Mouse (Mus musculus) CH12.LX (cell line): Measurements from ENCODE around the gene Aim2. TPM values are rescaled to one million over a fixed set of nuclear protein-coding genes. Genes with fewer than 3 reads are reported as not detected.
A peak's percentile ranks its signal among the peaks of the same experiment; 100 is the strongest.

Experiments used
- DNase-seq: peaks from one replicate; pipeline ENCODE4 v3.0.0-alpha.2; 2013; ENCODE audit errors: extremely low read depth
- H3K27ac ChIP-seq: 2 replicates; pipeline ENCODE4 v1.5.1; 2012; ENCODE audit warnings: low read depth, mild to moderate bottlenecking, control low read depth, moderate library complexity; ENCODE audit not compliant: insufficient read depth
- H3K27me3 ChIP-seq: replicated peaks from 2 replicates; pipeline ENCODE3; 2012; ENCODE audit warnings: inconsistent platforms
- H3K36me3 ChIP-seq, 2 experiments: replicated peaks in 1 of 2; 2 replicates each; pipeline versions ENCODE3 to v1.6.1; 2012; ENCODE audit warnings: inconsistent platforms in 1 of 2, low read length in 1 of 2, mild to moderate bottlenecking in 1 of 2, mixed read lengths in 1 of 2, moderate library complexity in 1 of 2; ENCODE audit not compliant: control insufficient read depth in 1 of 2, insufficient read depth in 1 of 2
- H3K4me1 ChIP-seq, 2 experiments: 2 replicates each; pipeline ENCODE4 v1.6.1; 2012; ENCODE audit warnings: inconsistent platforms in 1 of 2, moderate library complexity in 1 of 2; ENCODE audit not compliant: insufficient read depth in 2 of 2, control insufficient read depth in 1 of 2
- H3K4me2 ChIP-seq: 2 replicates; pipeline ENCODE4 v1.6.1; 2012; ENCODE audit warnings: low read depth, mild to moderate bottlenecking, control low read depth; ENCODE audit not compliant: poor library complexity, insufficient read depth, severe bottlenecking
- H3K4me3 ChIP-seq, 3 experiments: fragments of 150-350 bp in 1 of 3; sonication (generic) in 1 of 3; replicated peaks in 1 of 3; 2 replicates each; pipeline versions ENCODE3 to v1.5.1; 2011 to 2012; ENCODE audit warnings: low read depth in 2 of 3, low read length in 2 of 3, mild to moderate bottlenecking in 2 of 3, moderate library complexity in 2 of 3, control low read depth in 1 of 3, improper control_type of control experiment in 1 of 3, inconsistent platforms in 1 of 3, mixed read lengths in 1 of 3; ENCODE audit not compliant: poor library complexity in 1 of 3
- H3K79me2 ChIP-seq: replicated peaks from 2 replicates; pipeline ENCODE4 v1.6.1; 2012; ENCODE audit warnings: mild to moderate bottlenecking, moderate library complexity; ENCODE audit not compliant: control insufficient read depth, poor library complexity, insufficient read depth, severe bottlenecking; ENCODE audit errors: extremely low read depth
- H3K9ac ChIP-seq: 2 replicates; pipeline ENCODE4 v1.6.1; 2012; ENCODE audit warnings: low read depth, mild to moderate bottlenecking, control low read depth, moderate library complexity; ENCODE audit not compliant: insufficient read depth
- H3K9me3 ChIP-seq: replicated peaks from 2 replicates; pipeline ENCODE3; 2012; ENCODE audit warnings: low read length, inconsistent platforms, mixed read lengths
- BHLHE40 ChIP-seq: IDR thresholded peaks from 2 replicates; pipeline ENCODE4 v1.6.1; 2011; ENCODE audit warnings: mild to moderate bottlenecking, low read depth, low read length, improper control_type of control experiment
- CHD2 ChIP-seq: IDR thresholded peaks from 2 replicates; pipeline ENCODE4 v1.6.1; 2011; ENCODE audit warnings: low read length, improper control_type of control experiment
- CTCF ChIP-seq, 2 experiments: IDR thresholded peaks in 1 of 2; conservative IDR thresholded peaks in 1 of 2; 2 replicates each; pipeline ENCODE4 v1.5.1; 2011 to 2012; ENCODE audit warnings: low read depth in 2 of 2, low read length in 2 of 2, improper control_type of control experiment in 1 of 2, inconsistent platforms in 1 of 2, mild to moderate bottlenecking in 1 of 2, moderate library complexity in 1 of 2
- E2F4 ChIP-seq: IDR thresholded peaks from 2 replicates; pipeline ENCODE4 v1.6.1; 2011; ENCODE audit warnings: low read depth, low read length, improper control_type of control experiment; ENCODE audit not compliant: insufficient replicate concordance
- ELF1 ChIP-seq: IDR thresholded peaks from 2 replicates; pipeline ENCODE4 v1.6.1; 2014; ENCODE audit warnings: low read depth, mild to moderate bottlenecking, inconsistent platforms, low read length, improper control_type of control experiment
- EP300 ChIP-seq: IDR thresholded peaks from 2 replicates; pipeline ENCODE4 v1.6.1; 2011; ENCODE audit warnings: low read length, improper control_type of control experiment
- ETS1 ChIP-seq: conservative IDR thresholded peaks from 2 replicates; pipeline ENCODE4 v1.6.1; 2012; ENCODE audit warnings: low read depth, mild to moderate bottlenecking, inconsistent platforms, low read length, improper control_type of control experiment, moderate library complexity
- GABPA ChIP-seq: IDR thresholded peaks from 2 replicates; pipeline ENCODE4 v1.6.1; 2012; ENCODE audit warnings: low read depth, low read length, improper control_type of control experiment, inconsistent platforms; ENCODE audit not compliant: insufficient replicate concordance
- HCFC1 ChIP-seq: IDR thresholded peaks from 2 replicates; pipeline ENCODE4 v1.6.1; 2012; ENCODE audit warnings: low read depth, mild to moderate bottlenecking, inconsistent platforms, low read length, improper control_type of control experiment
- IRF4 ChIP-seq: IDR thresholded peaks from 2 replicates; pipeline ENCODE4 v1.6.1; 2014; ENCODE audit warnings: low read depth, mild to moderate bottlenecking, inconsistent platforms, low read length, improper control_type of control experiment
- JUN ChIP-seq: IDR thresholded peaks from 2 replicates; pipeline ENCODE4 v1.6.1; 2011; ENCODE audit warnings: low read depth, mild to moderate bottlenecking, low read length, improper control_type of control experiment, moderate library complexity; ENCODE audit not compliant: insufficient read depth
- JUND ChIP-seq: conservative IDR thresholded peaks from 2 replicates; pipeline ENCODE4 v1.6.1; 2011; ENCODE audit warnings: low read depth, low read length, improper control_type of control experiment
- KAT2A ChIP-seq: IDR thresholded peaks from 2 replicates; pipeline ENCODE4 v1.6.1; 2012; ENCODE audit warnings: low read length, improper control_type of control experiment, inconsistent platforms; ENCODE audit not compliant: insufficient replicate concordance
- MAX ChIP-seq: IDR thresholded peaks from 2 replicates; pipeline ENCODE4 v1.6.1; 2011; ENCODE audit warnings: low read length, improper control_type of control experiment
- MAZ ChIP-seq: IDR thresholded peaks from 2 replicates; pipeline ENCODE4 v1.6.1; 2012; ENCODE audit warnings: low read depth, mild to moderate bottlenecking, inconsistent platforms, low read length, improper control_type of control experiment, moderate library complexity
- MEF2A ChIP-seq: IDR thresholded peaks from 2 replicates; pipeline ENCODE4 v1.6.1; 2014; ENCODE audit warnings: low read depth, mild to moderate bottlenecking, inconsistent platforms, low read length, improper control_type of control experiment, borderline replicate concordance
- MXI1 ChIP-seq: IDR thresholded peaks from 2 replicates; pipeline ENCODE4 v1.6.1; 2011; ENCODE audit warnings: mild to moderate bottlenecking, low read depth, low read length, improper control_type of control experiment
- MYC ChIP-seq: IDR thresholded peaks from 2 replicates; pipeline ENCODE4 v1.6.1; 2011; ENCODE audit warnings: low read depth, mild to moderate bottlenecking, improper control_type of control experiment, low read length
- NELFE ChIP-seq: IDR thresholded peaks from 2 replicates; pipeline ENCODE4 v1.6.1; 2011; ENCODE audit warnings: low read depth, low read length, improper control_type of control experiment
- PAX5 ChIP-seq: IDR thresholded peaks from 2 replicates; pipeline ENCODE4 v1.6.1; 2012; ENCODE audit warnings: low read length, inconsistent platforms, mixed read lengths
- POLR2A ChIP-seq: IDR thresholded peaks from 2 replicates; pipeline ENCODE4 v1.6.1; 2011; ENCODE audit warnings: low read depth, mild to moderate bottlenecking, improper control_type of control experiment, low read length
- POLR2AphosphoS2 ChIP-seq: IDR thresholded peaks from 2 replicates; pipeline ENCODE4 v1.6.1; 2011; ENCODE audit warnings: low read depth, low read length, improper control_type of control experiment
- RAD21 ChIP-seq: IDR thresholded peaks from 2 replicates; pipeline ENCODE4 v1.6.1; 2011; ENCODE audit warnings: low read depth, mild to moderate bottlenecking, low read length, improper control_type of control experiment, moderate library complexity
- SIN3A ChIP-seq: IDR thresholded peaks from 2 replicates; pipeline ENCODE4 v1.6.1; 2012; ENCODE audit warnings: low read length, improper control_type of control experiment, inconsistent platforms
- SMC3 ChIP-seq: IDR thresholded peaks from 2 replicates; pipeline ENCODE4 v1.6.1; 2011; ENCODE audit warnings: low read depth, low read length, improper control_type of control experiment
- TBP ChIP-seq: conservative IDR thresholded peaks from 2 replicates; pipeline ENCODE4 v1.6.1; 2011; ENCODE audit warnings: low read depth, low read length, improper control_type of control experiment
- USF1 ChIP-seq: IDR thresholded peaks from 2 replicates; pipeline ENCODE4 v1.6.1; 2014; ENCODE audit warnings: low read depth, mild to moderate bottlenecking, inconsistent platforms, low read length, improper control_type of control experiment
- USF2 ChIP-seq: conservative IDR thresholded peaks from 2 replicates; pipeline ENCODE4 v1.6.1; 2011; ENCODE audit warnings: low read depth, low read length, improper control_type of control experiment
- ZKSCAN1 ChIP-seq: IDR thresholded peaks from 2 replicates; pipeline ENCODE4 v1.6.1; 2012; ENCODE audit warnings: low read depth, inconsistent platforms, low read length, improper control_type of control experiment, borderline replicate concordance
- ZMIZ1 ChIP-seq: IDR thresholded peaks from 2 replicates; pipeline ENCODE4 v1.6.1; 2012; ENCODE audit warnings: low read depth, mild to moderate bottlenecking, inconsistent platforms, low read length, improper control_type of control experiment
- ZNF384 ChIP-seq: IDR thresholded peaks from 2 replicates; pipeline ENCODE4 v1.6.1; 2012; ENCODE audit warnings: low read depth, low read length, improper control_type of control experiment, inconsistent platforms
- dilution Hi-C: fragments of 300-500 bp; cut with MboI; formaldehyde crosslinking; loops from 2 replicates; pipeline ENCODE4 v1.14.3; 2020; ENCODE audit warnings: low sequenced_read_pairs; ENCODE audit not compliant: extremely low pct_unique_long_range_greater_than_20kb, extremely low pct_ligation_motif_present
- in situ Hi-C: fragments of 300-500 bp; cut with MboI; formaldehyde crosslinking; loops from 3 replicates; pipeline ENCODE4 v1.14.3; 2019; ENCODE audit warnings: low sequenced_read_pairs, low pct_ligation_motif_present, low pct_unique_long_range_greater_than_20kb, mixed read lengths
- polyA plus RNA-seq: library from polyadenylated mRNA; unstranded; fragments of >175 nt; gene quantifications from 2 replicates; pipeline ENCODE4 v1.2.1, GENCODE M21; 2012; ENCODE audit warnings: low read depth; ENCODE audit not compliant: insufficient read length
- total RNA-seq, 2 experiments: library from RNA; depleted of rRNA; stranded (reverse); fragments of 300-350 nt in 1 of 2; fragments of >200 nt in 1 of 2; gene quantifications; 2 replicates each; pipeline ENCODE4 v1.2.3; 2012 to 2014

The Aim2 gene
- total and polyA plus RNA-seq, 3 experiments: 59.7 to 117 (median 87.0) TPM

- TF ChIP-seq HCFC1 (peak; percentile 72), ELF1 (peak; percentile 89), MAX (peak; percentile 69), NELFE (peak; percentile 75), USF1 (no peak), MYC (peak; percentile 81; the same call in 1 of the 2 replicates), MEF2A (peak; percentile 28; the same call in 1 of the 2 replicates), CHD2 (peak; percentile 76), USF2 (no peak), RAD21 (no peak), ETS1 (peak; percentile 31; the same call in 1 of the 2 replicates)
Observed at GRCm38 (mm10) chr1:173420374-173420773, 69.7 kb downstream of the Aim2 start (continued).

- Histone ChIP-seq H3K27ac (no peak overlapping the region), H3K4me1 (peaks cover 32 to 87% of the 10 kb centered on the region in 2 experiments), H3K4me2 (no peak overlapping the region), H3K79me2 (peaks cover 79% of the 10 kb centered on the region), H3K36me3 (peaks cover 12 to 34% of the 10 kb centered on the region in 2 experiments), H3K9ac (no peak overlapping the region), H3K27me3 (no peaks in the 10 kb centered on the region), H3K9me3 (no peaks in the 10 kb centered on the region), H3K4me3 (no peak overlapping the region)
- dilution Hi-C loops: no loop called here
- no peak for DNase-seq
- in situ Hi-C loops: no loop called here
- TF ChIP-seq MAZ (no peak), CTCF (conservative IDR thresholded peaks at IDR 0.05 in 1 of 2, IDR thresholded peaks at IDR 0.05 in 1 of 2; ENCODE audit: low read depth in 2 of 2, low read length in 2 of 2) (no peak), TBP (no peak), BHLHE40 (no peak), POLR2AphosphoS2 (no peak), ELF1 (no peak), SIN3A (no peak), GABPA (no peak), ETS1 (no peak)
- TF ChIP-seq, all 38 proteins: peak for 0
Observed at GRCm38 (mm10) chr1:173426345-173426744, 75.7 kb downstream of the Aim2 start.

- peak; percentile 73 for DNase-seq
- Histone ChIP-seq H3K4me3 (peak overlapping the region in 1 of 3 experiments; percentile 22), H3K4me1 (peaks cover 38 to 96% of the 10 kb centered on the region in 2 experiments), H3K36me3 (peaks cover 12 to 41% of the 10 kb centered on the region in 2 experiments), H3K9me3 (no peaks in the 10 kb centered on the region), H3K27ac (no peak overlapping the region), H3K9ac (no peak overlapping the region), H3K4me2 (peak overlapping the region; percentile 29), H3K27me3 (no peaks in the 10 kb centered on the region), H3K79me2 (peaks cover 87% of the 10 kb centered on the region)
- dilution Hi-C loops: no loop called here
- in situ Hi-C loops: no loop called here
- TF ChIP-seq PAX5 (no peak), POLR2A (no peak), BHLHE40 (peak; percentile 76), NELFE (no peak), SMC3 (no peak), JUN (no peak), USF2 (peak; percentile 74), E2F4 (no peak), KAT2A (no peak), SIN3A (peak; percentile 30; the same call in 1 of the 2 replicates), JUND (no peak), USF1 (peak; percentile 81), ZKSCAN1 (no peak), ZMIZ1 (no peak), POLR2AphosphoS2 (no peak), ZNF384 (no peak), MEF2A (peak; percentile 75), EP300 (peak; percentile 25; the same call in 1 of the 2 replicates), ELF1 (no peak), IRF4 (no peak), MXI1 (no peak)
Observed at GRCm38 (mm10) chr1:173427385-173427784, 76.7 kb downstream of the Aim2 start.
